Mouse (Mus musculus): ENCODE data around the gene Asxl1. TPM values are rescaled to one million over a fixed set of nuclear protein-coding genes. Genes with fewer than 3 reads are reported as not detected.
A peak's percentile ranks its signal among the peaks of the same experiment; 100 is the strongest.

Gene Asxl1
- 35.9 TPM for polyA plus RNA-seq (2021)

DNA sequence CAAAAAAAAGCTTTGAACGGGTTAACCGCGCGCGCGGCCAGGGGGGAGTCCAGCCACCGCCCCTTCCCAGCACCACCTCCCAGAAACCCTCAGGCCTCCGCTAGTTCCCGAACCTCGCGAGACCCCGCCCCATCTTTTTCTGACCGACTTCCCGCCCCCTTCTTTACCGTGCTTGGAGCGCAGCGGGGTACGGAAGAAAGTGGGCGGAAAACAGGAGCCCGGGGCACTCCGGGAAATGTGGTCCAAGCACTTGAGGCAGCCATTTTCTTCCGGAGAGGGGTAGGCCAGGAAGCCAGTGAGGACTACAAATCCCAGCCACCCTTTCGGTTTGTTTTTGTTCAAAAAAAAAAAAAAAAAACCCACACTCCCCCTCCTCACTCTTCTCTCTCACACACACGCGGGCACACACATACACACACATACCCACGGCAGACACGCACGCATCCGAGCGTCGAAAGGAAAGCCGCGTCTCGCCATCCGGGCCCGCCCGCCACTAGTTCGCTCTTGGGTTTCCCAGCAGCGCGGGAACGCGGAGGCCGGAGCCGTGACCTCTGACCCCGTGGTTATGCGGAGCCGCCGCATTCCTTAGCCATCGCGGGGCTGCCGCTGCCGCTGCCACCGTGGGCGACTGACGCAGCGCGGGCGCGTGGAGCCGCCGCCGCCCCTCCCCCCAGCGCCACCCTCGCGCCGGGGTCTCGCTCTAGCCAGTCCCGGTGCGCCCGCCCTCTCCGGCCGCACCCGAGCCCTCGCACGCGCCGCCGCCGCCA is at the start of gene Asxl1:
TSS of gene Asxl1 (plus strand) at position 376 of the 767 bp plus-strand sequence.
- POLR2A ChIA-PET = interaction anchor here (1.5 to 2.2 kb wide), 2 partner anchors 46 to 100 kb away, joined by 3 to 7 read pairs; no protein-coding TSS in a partner anchor
- in situ Hi-C loops (cut with MboI; ENCODE audit: low pct_unique_long_range_greater_than_20kb) = loop anchor here (25.0 kb wide), 1 partner anchor 242 kb away; no protein-coding TSS in a partner anchor
- DNase-seq (ENCODE audit: low read depth, low spot score) (peak; percentile 88), ATAC-seq (peak; percentile 91)
- CTCF ChIA-PET = interaction anchor here (1.3 kb wide), 1 partner anchor 12 kb away, joined by 4 read pairs; no protein-coding TSS in a partner anchor
- no peak for TF ChIP-seq CTCF (IDR thresholded peaks at IDR 0.05)
- no peaks in the 10 kb centered on the region for H3K27me3 ChIP-seq

DNA sequence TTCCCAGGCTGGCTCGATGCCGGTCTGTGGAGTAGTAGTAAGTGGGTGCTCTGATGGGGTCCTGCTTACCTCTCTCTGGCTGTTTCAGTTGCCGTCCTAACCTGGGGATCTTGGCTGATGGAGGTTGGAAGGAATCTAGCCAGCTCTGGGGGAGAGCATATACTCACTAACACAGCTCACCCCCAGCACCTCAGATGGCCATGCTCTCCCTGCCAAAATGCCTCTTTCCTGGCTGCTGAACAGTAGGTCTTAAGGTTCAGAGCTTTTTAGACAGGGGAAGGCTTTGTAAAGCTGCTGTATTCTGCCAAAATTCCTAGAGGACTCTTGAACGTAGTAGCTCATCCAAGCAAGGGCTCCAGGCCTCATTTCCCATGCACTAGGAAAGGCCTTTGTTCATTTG is 47.9 kb upstream of the Asxl1 start:
- POLR2A ChIA-PET = interaction anchor here (0.6 kb wide), 1 partner anchor 436 kb away, joined by 3 read pairs; no protein-coding TSS in a partner anchor
- DNase-seq (ENCODE audit: low read depth, low spot score) = no peak
- in situ Hi-C loops (cut with MboI; ENCODE audit: low pct_unique_long_range_greater_than_20kb) = no loop called here
- no peak for ATAC-seq
- CTCF ChIA-PET = no interaction called here
- H3K27me3 ChIP-seq = no peaks in the 10 kb centered on the region
- no peak for TF ChIP-seq CTCF (IDR thresholded peaks at IDR 0.05)

GRCm38 (mm10) chr2:153298460-153298859 is 47.2 kb upstream of the Asxl1 start:
- TF ChIP-seq CTCF (IDR thresholded peaks at IDR 0.05) = no peak
- in situ Hi-C loops (cut with MboI; ENCODE audit: low pct_unique_long_range_greater_than_20kb) = no loop called here
- DNase-seq (ENCODE audit: low read depth, low spot score) (no peak), ATAC-seq (no peak)
- no peaks in the 10 kb centered on the region for H3K27me3 ChIP-seq
- ChIA-PET CTCF (no interaction called here), POLR2A (no interaction called here)

DNA sequence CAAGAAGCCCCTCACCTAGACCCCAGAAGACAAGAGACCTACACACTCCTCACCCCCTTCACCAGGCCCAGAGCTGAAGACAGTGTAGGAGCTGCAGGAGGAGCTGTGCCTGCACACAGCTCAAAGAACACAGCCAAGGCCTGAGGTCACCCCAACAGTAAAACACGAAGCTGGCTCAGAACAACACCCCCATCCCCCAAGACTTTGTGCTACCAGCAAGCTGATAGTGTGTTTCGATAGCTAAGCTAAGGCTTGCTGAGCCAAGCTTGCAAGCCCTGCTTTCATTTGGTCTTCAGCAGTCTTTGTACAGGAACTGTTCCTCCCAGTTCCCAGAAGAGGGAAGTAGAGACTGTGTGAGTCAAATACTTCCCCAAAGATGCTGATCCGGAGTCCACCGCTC is 46.8 kb upstream of the Asxl1 start:
- no peaks in the 10 kb centered on the region for H3K27me3 ChIP-seq
- no peak for ATAC-seq
- CTCF ChIA-PET = no interaction called here
- in situ Hi-C loops (cut with MboI; ENCODE audit: low pct_unique_long_range_greater_than_20kb) = no loop called here
- no peak for TF ChIP-seq CTCF (IDR thresholded peaks at IDR 0.05)
- DNase-seq (ENCODE audit: low read depth, low spot score) = no peak
- POLR2A ChIA-PET = no interaction called here

DNA sequence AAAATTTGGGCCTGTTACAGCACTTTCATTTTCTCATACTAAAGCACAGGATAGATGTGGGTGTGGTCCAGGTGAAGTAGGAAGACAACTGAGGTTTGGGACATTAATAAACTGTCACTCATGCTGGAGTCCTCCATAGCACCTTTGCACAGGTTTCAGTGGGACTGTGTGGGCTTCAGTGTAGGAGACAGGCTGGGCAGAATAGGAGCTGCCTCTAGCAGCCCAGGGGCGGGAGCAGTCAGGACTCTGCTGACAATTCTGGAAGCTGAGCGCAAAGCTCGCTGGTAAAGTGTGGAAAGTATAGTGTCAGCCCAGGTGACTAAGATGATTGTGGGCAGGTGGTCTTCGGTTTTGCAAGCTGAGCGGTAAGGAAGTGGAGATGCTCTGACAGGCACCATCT is 44.5 kb upstream of the Asxl1 start:
- ATAC-seq (no peak), DNase-seq (ENCODE audit: low read depth, low spot score) (no peak)
- no peak for TF ChIP-seq CTCF (IDR thresholded peaks at IDR 0.05)
- POLR2A ChIA-PET = no interaction called here
- CTCF ChIA-PET = interaction anchor here (1.9 kb wide), 1 partner anchor 12 kb away, joined by 5 read pairs; no protein-coding TSS in a partner anchor
- H3K27me3 ChIP-seq = no peaks in the 10 kb centered on the region
- in situ Hi-C loops (cut with MboI; ENCODE audit: low pct_unique_long_range_greater_than_20kb) = no loop called here

GRCm38 (mm10) chr2:153305240-153305639 is 40.4 kb upstream of the Asxl1 start:
- DNase-seq (ENCODE audit: low read depth, low spot score) (no peak), ATAC-seq (no peak)
- no peaks in the 10 kb centered on the region for H3K27me3 ChIP-seq
- no peak for TF ChIP-seq CTCF (IDR thresholded peaks at IDR 0.05)
- POLR2A ChIA-PET = no interaction called here
- CTCF ChIA-PET = no interaction called here
- in situ Hi-C loops (cut with MboI; ENCODE audit: low pct_unique_long_range_greater_than_20kb) = no loop called here

GRCm38 (mm10) chr2:153308586-153308985 is 37.0 kb upstream of the Asxl1 start:
- DNase-seq (ENCODE audit: low read depth, low spot score) = no peak
- in situ Hi-C loops (cut with MboI; ENCODE audit: low pct_unique_long_range_greater_than_20kb) = no loop called here
- CTCF ChIA-PET = no interaction called here
- no peaks in the 10 kb centered on the region for H3K27me3 ChIP-seq
- no peak for ATAC-seq
- POLR2A ChIA-PET = no interaction called here
- no peak for TF ChIP-seq CTCF (IDR thresholded peaks at IDR 0.05)

DNA sequence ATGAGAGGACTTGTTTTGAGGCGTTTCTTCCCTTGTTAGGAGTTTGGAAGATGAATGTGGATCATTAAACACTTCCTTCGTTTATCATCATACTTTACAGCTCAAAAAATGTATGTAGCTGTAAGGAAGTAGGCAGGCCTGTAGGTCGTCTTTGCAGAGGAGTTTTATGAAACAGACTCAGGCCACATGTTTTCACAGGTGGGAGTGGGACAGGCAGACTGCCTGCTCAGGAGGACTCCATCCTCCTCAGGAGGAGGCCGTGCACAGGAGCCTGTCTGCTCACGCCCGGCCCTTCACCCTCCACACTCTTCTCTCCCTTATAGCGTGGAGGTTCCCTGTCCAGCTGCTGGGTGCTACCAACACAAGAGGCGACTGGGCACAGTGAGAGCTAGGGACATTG is 36.5 kb upstream of the Asxl1 start:
- no peak for TF ChIP-seq CTCF (IDR thresholded peaks at IDR 0.05)
- ChIA-PET CTCF (no interaction called here), POLR2A (no interaction called here)
- in situ Hi-C loops (cut with MboI; ENCODE audit: low pct_unique_long_range_greater_than_20kb) = no loop called here
- no peak for DNase-seq (ENCODE audit: low read depth, low spot score)
- H3K27me3 ChIP-seq = no peaks in the 10 kb centered on the region
- no peak for ATAC-seq

GRCm38 (mm10) chr2:153310228-153310627 is 35.4 kb upstream of the Asxl1 start:
- DNase-seq (ENCODE audit: low read depth, low spot score) (no peak), ATAC-seq (no peak)
- ChIA-PET CTCF (no interaction called here), POLR2A (no interaction called here)
- no peak for TF ChIP-seq CTCF (IDR thresholded peaks at IDR 0.05)
- H3K27me3 ChIP-seq = no peaks in the 10 kb centered on the region
- in situ Hi-C loops (cut with MboI; ENCODE audit: low pct_unique_long_range_greater_than_20kb) = no loop called here

DNA sequence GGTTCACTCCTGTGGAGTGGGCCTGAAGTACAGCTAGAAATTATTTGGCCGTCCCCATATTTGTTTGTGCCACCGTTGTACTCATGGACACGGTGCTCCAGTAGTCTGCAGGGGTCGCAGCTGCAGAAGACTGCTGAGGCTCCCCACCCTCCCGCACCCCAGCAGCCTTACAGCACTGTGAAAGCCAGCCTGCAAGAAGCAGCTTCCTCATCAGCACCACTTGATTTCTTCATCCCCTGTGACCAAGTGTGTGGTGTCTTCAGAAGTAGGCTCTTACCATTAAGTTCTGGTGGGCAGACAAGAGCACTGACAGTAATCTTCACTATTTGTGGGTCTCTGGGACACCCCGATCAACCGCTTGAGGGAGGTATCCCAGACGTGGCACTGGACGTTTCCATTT is 32.7 kb upstream of the Asxl1 start:
- ChIA-PET POLR2A (no interaction called here), CTCF (interaction anchor here (1.9 kb wide), 2 partner anchors 12 to 13 kb away, joined by 5 to 7 read pairs; no protein-coding TSS in a partner anchor)
- no peak for ATAC-seq

GRCm38 (mm10) chr2:153318408-153318807 is 27.2 kb upstream of the Asxl1 start:
- no peak for ATAC-seq
- ChIA-PET POLR2A (no interaction called here), CTCF (no interaction called here)
- H3K27me3 ChIP-seq = no peaks in the 10 kb centered on the region
- TF ChIP-seq CTCF (IDR thresholded peaks at IDR 0.05) = no peak
- in situ Hi-C loops (cut with MboI; ENCODE audit: low pct_unique_long_range_greater_than_20kb) = no loop called here
- DNase-seq (ENCODE audit: low read depth, low spot score) = no peak

More for the DNA sequence above, 32.7 kb upstream of the Asxl1 start:
- no peak for DNase-seq (ENCODE audit: low read depth, low spot score)
- TF ChIP-seq CTCF (IDR thresholded peaks at IDR 0.05) = no peak
- H3K27me3 ChIP-seq = no peaks in the 10 kb centered on the region
- in situ Hi-C loops (cut with MboI; ENCODE audit: low pct_unique_long_range_greater_than_20kb) = no loop called here
